Mouse (Mus musculus) heart, embryonic 16.5 days (tissue): ENCODE measurements at regions not wholly inside any gene's neighbourhood (a gene's known extent, or its start where the extent isn't known, plus 50 kb on each side); places are given as distances from the start of the nearest gene placed in this dataset.

Experiments used
- ATAC-seq: fragments of 200-750 bp; cut with Nextera tagmentation; replicated peaks from 2 replicates; pipeline ENCODE4 v1.8.0; 2017; ENCODE audit warnings: moderate number of reproducible peaks; ENCODE audit not compliant: insufficient read depth, low FRiP score; ENCODE audit errors: extremely low read depth
- H3K27ac ChIP-seq: fragments of 300-500 bp; sonication (generic); 2 replicates; pipeline ENCODE4 v1.5.1; 2014; ENCODE audit warnings: mild to moderate bottlenecking, low read length, control low read depth, moderate library complexity
- H3K27me3 ChIP-seq: fragments of 300-500 bp; sonication (generic); 2 replicates; pipeline ENCODE4 v1.6.1; 2014; ENCODE audit warnings: low read length, mixed read lengths; ENCODE audit not compliant: control insufficient read depth, insufficient read depth
- H3K36me3 ChIP-seq: fragments of 300-500 bp; sonication (generic); 2 replicates; pipeline ENCODE4 v1.6.1; 2014; ENCODE audit not compliant: control insufficient read depth, insufficient read depth
- H3K4me1 ChIP-seq: fragments of 300-500 bp; sonication (generic); 2 replicates; pipeline ENCODE4 v1.6.1; 2014; ENCODE audit warnings: low read length, mixed read lengths; ENCODE audit not compliant: control insufficient read depth, insufficient read depth
- H3K4me2 ChIP-seq: fragments of 300-500 bp; sonication (generic); 2 replicates; pipeline ENCODE4 v1.6.1; 2014; ENCODE audit warnings: low read depth, mild to moderate bottlenecking, control low read depth, low read length
- H3K4me3 ChIP-seq: fragments of 300-500 bp; sonication (generic); 2 replicates; pipeline ENCODE4 v1.5.1; 2014; ENCODE audit warnings: mild to moderate bottlenecking, control low read depth, low read length
- H3K9ac ChIP-seq: fragments of 300-500 bp; sonication (generic); 2 replicates; pipeline ENCODE4 v1.6.1; 2014; ENCODE audit warnings: low read length, control low read depth
- H3K9me3 ChIP-seq: fragments of 300-500 bp; sonication (generic); replicated peaks from 2 replicates; pipeline ENCODE4 v1.6.1; 2016; ENCODE audit warnings: low read length; ENCODE audit not compliant: control insufficient read depth
- WGBS: fragments of 180-500 bp; shearing (Covaris S2); extraction: QIAGEN DNeasy Blood & Tissue Kit; methylation state at CpG from one replicate; pipeline ENCODE4 v1.1.7; 2014; 5-methylcytosine and 5-hydroxymethylcytosine counted together

GRCm38 (mm10) chr2:115469165-115469821 is 112.2 kb upstream of the BC052040 start:
- ATAC-seq = no peak
- no peaks in the 10 kb centered on the region for H3K36me3 ChIP-seq
- H3K4me3 ChIP-seq = no peak overlapping the region
- no peak overlapping the region for H3K9ac ChIP-seq
- H3K4me2 ChIP-seq = no peak overlapping the region
- WGBS = 74% methylated on average over 6 of the region's 6 CpGs
- H3K4me1 ChIP-seq = no peaks in the 10 kb centered on the region
- no peaks in the 10 kb centered on the region for H3K9me3 ChIP-seq
- no peak overlapping the region for H3K27ac ChIP-seq
- no peaks in the 10 kb centered on the region for H3K27me3 ChIP-seq

GRCm38 (mm10) chr2:115472393-115472792 is 109.1 kb upstream of the BC052040 start:
- Histone ChIP-seq H3K9me3 (no peaks in the 10 kb centered on the region), H3K27ac (no peak overlapping the region), H3K4me1 (no peaks in the 10 kb centered on the region), H3K4me2 (no peak overlapping the region), H3K27me3 (no peaks in the 10 kb centered on the region), H3K36me3 (no peaks in the 10 kb centered on the region), H3K4me3 (no peak overlapping the region), H3K9ac (no peak overlapping the region)
- ATAC-seq = no peak
- 77% methylated on average over 2 of the region's 2 CpGs for WGBS

GRCm38 (mm10) chr2:115483418-115484288 is 97.9 kb upstream of the BC052040 start:
- H3K27ac ChIP-seq = no peak overlapping the region
- H3K4me1 ChIP-seq = no peaks in the 10 kb centered on the region
- H3K27me3 ChIP-seq = no peaks in the 10 kb centered on the region
- H3K9ac ChIP-seq = no peak overlapping the region
- no peak overlapping the region for H3K4me3 ChIP-seq
- no peaks in the 10 kb centered on the region for H3K36me3 ChIP-seq
- 0 out of 2 replicates have a peak, but pooled peaks cover 2% of the 10 kb centered on the region for H3K9me3 ChIP-seq
- H3K4me2 ChIP-seq = no peak overlapping the region
- 66% methylated on average over 13 of the region's 13 CpGs for WGBS
- ATAC-seq = no peak

DNA sequence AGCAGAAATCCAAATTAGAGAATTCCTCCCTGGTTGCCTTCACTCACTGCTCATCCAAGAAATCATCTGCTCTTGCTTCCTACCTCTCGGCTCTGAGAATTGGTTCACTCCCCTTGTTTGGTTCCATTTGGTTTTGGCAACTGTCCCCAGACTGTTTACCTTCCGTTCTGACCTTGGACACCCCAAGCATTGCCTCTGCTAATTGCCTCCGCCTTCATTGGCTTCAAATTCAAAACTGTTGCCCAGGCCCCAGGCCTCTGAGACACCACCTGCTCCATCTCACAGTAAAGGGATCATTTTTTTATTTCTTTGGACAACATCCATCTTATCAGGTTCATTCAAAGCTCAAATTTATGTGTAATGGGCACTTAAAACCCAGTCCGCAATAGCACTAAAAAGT is 93.1 kb upstream of the BC052040 start:
- Histone ChIP-seq H3K36me3 (no peaks in the 10 kb centered on the region), H3K9me3 (no peaks in the 10 kb centered on the region), H3K4me1 (no peaks in the 10 kb centered on the region), H3K4me2 (no peak overlapping the region), H3K27ac (no peak overlapping the region), H3K27me3 (no peaks in the 10 kb centered on the region), H3K9ac (no peak overlapping the region), H3K4me3 (no peak overlapping the region)
- no peak for ATAC-seq
- 72% methylated on average over 4 of the region's 4 CpGs for WGBS

DNA sequence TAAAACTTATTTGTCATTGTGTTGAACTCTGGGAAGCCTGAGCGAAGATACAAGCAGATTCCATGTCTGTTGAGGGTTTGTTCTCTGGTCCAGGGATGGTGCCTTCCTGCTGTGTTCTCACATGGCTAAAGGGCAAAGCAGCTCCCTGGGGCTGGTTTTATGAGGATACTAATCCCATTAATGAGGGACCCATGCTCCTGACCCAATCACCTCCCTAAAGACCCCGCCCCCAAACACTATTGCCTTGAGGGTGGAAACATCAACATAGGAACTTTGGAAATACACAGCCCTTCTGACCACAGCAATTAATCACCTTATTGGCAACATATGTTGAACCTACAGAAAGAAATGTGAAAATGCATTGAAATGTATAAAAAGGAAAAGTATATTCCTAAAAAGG is 88.5 kb upstream of the BC052040 start:
- Histone ChIP-seq H3K4me2 (no peak overlapping the region), H3K27ac (no peak overlapping the region), H3K36me3 (no peaks in the 10 kb centered on the region), H3K4me3 (no peak overlapping the region), H3K9ac (no peak overlapping the region), H3K9me3 (0 out of 2 replicates have a peak, but pooled peaks cover 2% of the 10 kb centered on the region), H3K27me3 (no peaks in the 10 kb centered on the region), H3K4me1 (no peaks in the 10 kb centered on the region)
- WGBS = 85% methylated on average over 2 of the region's 2 CpGs
- ATAC-seq = no peak

DNA sequence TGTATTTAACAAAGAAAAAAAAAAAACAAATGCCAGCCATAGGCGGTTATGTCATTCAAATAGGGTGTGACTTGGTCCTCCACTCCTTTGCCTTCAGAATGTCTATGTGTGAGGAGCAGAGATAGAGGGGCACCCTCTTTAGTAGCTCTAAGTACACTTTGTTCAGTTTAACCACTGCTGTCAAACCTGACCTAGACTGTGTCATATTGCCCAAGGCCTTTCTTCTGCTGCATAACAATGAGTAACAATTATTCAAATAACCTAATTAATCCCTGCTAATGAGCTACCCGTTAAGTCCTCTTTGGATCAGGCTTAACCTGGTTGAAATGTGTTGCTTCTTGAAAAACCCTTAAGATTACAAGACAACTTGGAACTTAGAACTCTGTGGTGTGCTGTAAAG is 81.6 kb upstream of the BC052040 start:
- H3K4me3 ChIP-seq = no peak overlapping the region
- no peak overlapping the region for H3K4me2 ChIP-seq
- H3K36me3 ChIP-seq = no peaks in the 10 kb centered on the region
- WGBS = 76% methylated on average over 2 of the region's 2 CpGs
- ATAC-seq = no peak
- no peaks in the 10 kb centered on the region for H3K4me1 ChIP-seq
- H3K9ac ChIP-seq = no peak overlapping the region
- no peak overlapping the region for H3K27ac ChIP-seq
- no peaks in the 10 kb centered on the region for H3K27me3 ChIP-seq
- peaks cover 2% of the 10 kb centered on the region; the same call in 1 of the 2 replicates for H3K9me3 ChIP-seq

DNA sequence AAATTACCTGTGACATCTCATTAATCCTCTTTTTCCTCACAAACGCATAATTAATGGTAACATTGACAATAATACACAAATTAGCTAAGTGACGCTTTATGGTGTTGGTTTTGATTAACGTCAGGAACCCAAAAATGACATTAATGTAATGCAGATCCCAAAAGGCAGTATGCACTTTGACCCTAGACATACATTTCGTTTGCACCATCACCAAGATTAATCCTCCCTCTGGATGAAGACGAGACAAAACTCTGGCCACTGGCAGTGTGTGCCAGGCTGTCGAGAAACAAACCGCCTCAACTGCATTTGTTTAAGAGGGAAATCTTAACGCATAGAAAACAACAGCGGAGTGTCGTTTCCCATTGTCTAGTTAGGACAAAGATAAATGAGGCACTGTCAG is 72.0 kb upstream of the BC052040 start:
- H3K4me2 ChIP-seq = no peak overlapping the region
- H3K9ac ChIP-seq = no peak overlapping the region
- no peak for ATAC-seq
- WGBS = 63% methylated on average over 10 of the region's 10 CpGs
- peaks cover 3% of the 10 kb centered on the region; the same call in 1 of the 2 replicates for H3K4me1 ChIP-seq
- no peaks in the 10 kb centered on the region for H3K9me3 ChIP-seq
- no peak overlapping the region for H3K27ac ChIP-seq
- H3K27me3 ChIP-seq = no peaks in the 10 kb centered on the region
- H3K4me3 ChIP-seq = no peak overlapping the region
- no peaks in the 10 kb centered on the region for H3K36me3 ChIP-seq

DNA sequence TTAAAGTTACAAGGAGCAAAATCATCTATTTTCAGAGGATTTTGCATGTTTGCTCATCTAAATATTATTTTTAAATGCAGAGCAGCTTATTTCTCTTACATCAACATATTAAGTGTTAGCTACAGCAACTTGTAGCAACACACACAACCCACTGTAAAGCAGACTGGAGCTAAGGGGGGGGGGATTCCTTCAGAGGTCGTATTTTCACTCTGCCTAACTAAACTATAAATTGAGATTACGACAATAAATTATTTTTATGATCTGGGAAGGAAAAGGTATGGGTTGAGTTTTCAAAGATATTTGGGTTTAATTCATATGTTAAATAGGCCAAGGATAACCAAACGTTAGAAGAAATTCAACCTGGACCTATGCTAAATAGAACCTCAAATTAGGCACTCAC is 70.4 kb upstream of the BC052040 start:
- no peak for ATAC-seq
- H3K4me2 ChIP-seq = no peak overlapping the region
- H3K36me3 ChIP-seq = no peaks in the 10 kb centered on the region
- no peak overlapping the region for H3K4me3 ChIP-seq
- no peak overlapping the region for H3K27ac ChIP-seq
- no peaks in the 10 kb centered on the region for H3K9me3 ChIP-seq
- H3K4me1 ChIP-seq = peaks cover 6% of the 10 kb centered on the region; the same call in 1 of the 2 replicates
- WGBS = 78% methylated on average over 3 of the region's 3 CpGs
- no peak overlapping the region for H3K9ac ChIP-seq
- H3K27me3 ChIP-seq = no peaks in the 10 kb centered on the region
